Mouse (Mus musculus) liver, postnatal 0 days (tissue): ENCODE measurements around the gene Irf2bp2.

Source experiments
- CTCF ChIP-seq: sonication (generic); IDR thresholded peaks from 2 replicates; pipeline ENCODE4 v1.5.1; 2016; ENCODE audit warnings: antibody characterized with exemption, low read depth
- EP300 ChIP-seq: IDR thresholded peaks from 2 replicates; pipeline ENCODE4 v1.6.1; 2016; ENCODE audit warnings: antibody characterized with exemption, low read depth, mild to moderate bottlenecking

GRCm38 (mm10) chr8:126573079-126573694 lies 20.6 kb downstream of the Irf2bp2 start:
- no peak for TF ChIP-seq CTCF
- TF ChIP-seq EP300 = no peak
